Mouse (Mus musculus): Measurements from ENCODE around the gene Cd247.

- no peak for TF ChIP-seq CTCF (IDR thresholded peaks at IDR 0.05; ENCODE audit: low read depth)
- TF ChIP-seq EP300 (IDR thresholded peaks at IDR 0.05; ENCODE audit: low read depth) = peak; percentile 95
These were observed 19.5 kb upstream of the Cd247 start for GRCm38 (mm10) chr1:165768894-165769512.

Measured in liver, postnatal 0 days (tissue).